Mouse (Mus musculus): ENCODE data around the gene Lrrc28. TPM values are rescaled to one million over a fixed set of nuclear protein-coding genes. Genes with fewer than 3 reads are reported as not detected.

The Lrrc28 gene
- polyA plus RNA-seq, 1 experiment from 2014 or later, result 13.2 TPM

DNA sequence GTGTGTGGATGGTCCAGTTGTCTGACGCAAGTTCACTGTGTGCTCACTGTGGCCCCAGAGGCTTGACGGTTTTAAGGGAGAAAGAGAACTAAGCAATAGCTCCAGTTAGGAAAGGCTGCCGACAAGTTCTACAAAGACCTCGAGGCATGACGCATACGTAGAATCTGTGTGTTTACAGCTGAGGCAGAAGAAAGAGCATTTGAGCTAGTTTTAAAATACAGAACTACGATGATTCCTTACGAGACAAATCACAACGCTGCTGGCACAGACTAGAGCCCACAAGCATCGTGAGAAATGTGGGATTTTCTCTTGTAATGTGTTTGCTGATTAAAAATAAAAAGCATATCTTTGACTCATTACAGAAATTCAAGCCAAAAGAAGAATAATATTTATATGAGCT lies 125.1 kb downstream of the Lrrc28 start:
- H3K4me2 ChIP-seq (replicated peaks; ENCODE audit: low read depth, low read length), result no peak overlapping the region
- no peak for ATAC-seq (ENCODE audit: insufficient number of reproducible peaks, insufficient read depth, low FRiP score, low read depth)
- H3K9ac ChIP-seq (replicated peaks; ENCODE audit: low read depth, low read length), result no peak overlapping the region
- peaks cover 2% of the 10 kb centered on the region; the same call in 1 of the 2 replicates for H3K4me1 ChIP-seq (ENCODE audit: control insufficient read depth, insufficient read depth, low read length)
- H3K27me3 ChIP-seq (ENCODE audit: control insufficient read depth, insufficient read depth, low read length), result no peaks in the 10 kb centered on the region
- H3K36me3 ChIP-seq (ENCODE audit: control insufficient read depth, insufficient read depth, low read length), result no peaks in the 10 kb centered on the region
- WGBS, result 81% methylated on average over 10 of the region's 10 CpGs
- no peak overlapping the region for H3K27ac ChIP-seq (ENCODE audit: low read length)
- H3K9me3 ChIP-seq (ENCODE audit: control insufficient read depth, low read depth, low read length), result no peaks in the 10 kb centered on the region
- no peak overlapping the region for H3K4me3 ChIP-seq (ENCODE audit: low read depth, low read length)

DNA sequence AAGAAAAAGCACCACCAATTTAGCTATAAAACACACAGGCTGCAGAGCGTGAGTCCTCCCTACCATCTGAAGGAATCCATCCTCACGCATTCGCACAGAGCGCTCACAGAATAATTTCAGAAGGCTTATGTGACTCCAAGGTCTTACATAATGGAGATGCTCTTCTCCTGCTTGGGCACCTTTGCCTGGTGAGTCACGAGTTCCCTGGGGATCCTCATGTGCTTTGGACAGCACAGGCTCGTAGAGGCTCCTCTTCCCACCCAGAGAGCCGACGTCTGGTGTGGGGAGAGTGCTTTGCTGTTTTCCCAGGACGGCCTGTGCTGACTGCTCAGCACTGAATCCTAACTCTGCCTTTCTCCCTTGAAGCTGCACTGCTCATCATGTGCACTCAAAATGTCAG lies 129.4 kb downstream of the Lrrc28 start:
- 87% methylated on average over 9 of the region's 9 CpGs for WGBS
- H3K4me3 ChIP-seq (ENCODE audit: low read depth, low read length), result no peak overlapping the region
- H3K36me3 ChIP-seq (ENCODE audit: control insufficient read depth, insufficient read depth, low read length), result no peaks in the 10 kb centered on the region
- no peaks in the 10 kb centered on the region for H3K9me3 ChIP-seq (ENCODE audit: control insufficient read depth, low read depth, low read length)
- no peaks in the 10 kb centered on the region for H3K27me3 ChIP-seq (ENCODE audit: control insufficient read depth, insufficient read depth, low read length)
- H3K4me2 ChIP-seq (replicated peaks; ENCODE audit: low read depth, low read length), result no peak overlapping the region
- H3K27ac ChIP-seq (ENCODE audit: low read length), result no peak overlapping the region
- ATAC-seq (ENCODE audit: insufficient number of reproducible peaks, insufficient read depth, low FRiP score, low read depth), result no peak
- H3K4me1 ChIP-seq (ENCODE audit: control insufficient read depth, insufficient read depth, low read length), result peaks cover 6% of the 10 kb centered on the region; the same call in 1 of the 2 replicates
- H3K9ac ChIP-seq (replicated peaks; ENCODE audit: low read depth, low read length), result no peak overlapping the region

DNA sequence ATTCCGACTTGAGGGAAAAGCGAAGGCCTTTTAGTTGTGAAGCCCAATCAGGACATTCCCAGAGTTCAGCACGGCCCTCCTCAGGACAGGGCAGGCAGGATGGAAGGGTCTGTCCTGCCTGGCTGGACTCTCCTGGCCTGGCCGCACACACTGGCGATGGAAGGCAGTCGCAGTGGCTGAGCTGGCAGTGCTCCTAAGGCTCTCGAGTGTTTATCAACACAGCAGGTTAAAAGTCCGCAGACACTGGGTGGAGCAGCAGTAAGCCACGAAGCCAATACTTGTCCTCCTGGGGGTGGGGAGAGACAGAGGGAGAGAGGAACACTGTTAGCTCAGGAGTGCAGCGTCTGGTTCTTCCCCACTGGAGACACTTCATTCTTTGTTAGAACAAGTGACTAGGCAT lies 130.2 kb downstream of the Lrrc28 start:
- H3K9ac ChIP-seq (replicated peaks; ENCODE audit: low read depth, low read length), result no peak overlapping the region
- ATAC-seq (ENCODE audit: insufficient number of reproducible peaks, insufficient read depth, low FRiP score, low read depth), result no peak

DNA sequence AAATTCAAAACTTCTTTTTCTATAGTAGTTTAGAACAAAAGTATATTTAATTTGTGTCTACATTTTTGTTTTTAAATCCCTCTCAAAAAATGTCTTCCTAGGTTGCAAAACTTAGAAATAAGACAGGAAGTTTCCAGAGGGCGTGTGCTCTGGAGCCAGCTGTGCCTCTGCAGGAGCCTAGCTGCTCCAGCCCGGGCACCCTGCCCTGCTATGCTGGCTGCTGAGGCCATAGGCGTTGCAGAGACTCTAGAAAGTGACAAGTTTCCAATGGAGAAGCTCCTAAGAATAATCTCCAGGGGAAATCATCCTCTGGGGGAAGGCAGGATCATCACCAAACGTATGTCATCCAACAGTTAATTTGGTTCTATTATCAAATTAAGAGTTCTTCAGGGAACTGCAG lies 130.7 kb downstream of the Lrrc28 start:
- WGBS, result 73% methylated on average over 4 of the region's 4 CpGs
- Histone ChIP-seq H3K36me3 (ENCODE audit: control insufficient read depth, insufficient read depth, low read length) (no peaks in the 10 kb centered on the region), H3K4me3 (ENCODE audit: low read depth, low read length) (no peak overlapping the region), H3K9me3 (ENCODE audit: control insufficient read depth, low read depth, low read length) (no peaks in the 10 kb centered on the region), H3K27me3 (ENCODE audit: control insufficient read depth, insufficient read depth, low read length) (no peaks in the 10 kb centered on the region), H3K9ac (replicated peaks; ENCODE audit: low read depth, low read length) (no peak overlapping the region), H3K27ac (ENCODE audit: low read length) (no peak overlapping the region), H3K4me2 (replicated peaks; ENCODE audit: low read depth, low read length) (no peak overlapping the region), H3K4me1 (ENCODE audit: control insufficient read depth, insufficient read depth, low read length) (peaks cover 6% of the 10 kb centered on the region; the same call in 1 of the 2 replicates)
- no peak for ATAC-seq (ENCODE audit: insufficient number of reproducible peaks, insufficient read depth, low FRiP score, low read depth)

More for the DNA sequence above, 130.2 kb downstream of the Lrrc28 start:
- peaks cover 6% of the 10 kb centered on the region; the same call in 1 of the 2 replicates for H3K4me1 ChIP-seq (ENCODE audit: control insufficient read depth, insufficient read depth, low read length)
- H3K27ac ChIP-seq (ENCODE audit: low read length), result no peak overlapping the region
- no peak overlapping the region for H3K4me3 ChIP-seq (ENCODE audit: low read depth, low read length)
- H3K4me2 ChIP-seq (replicated peaks; ENCODE audit: low read depth, low read length), result no peak overlapping the region
- H3K36me3 ChIP-seq (ENCODE audit: control insufficient read depth, insufficient read depth, low read length), result no peaks in the 10 kb centered on the region
- 39% methylated on average over 10 of the region's 10 CpGs for WGBS
- H3K9me3 ChIP-seq (ENCODE audit: control insufficient read depth, low read depth, low read length), result no peaks in the 10 kb centered on the region
- no peaks in the 10 kb centered on the region for H3K27me3 ChIP-seq (ENCODE audit: control insufficient read depth, insufficient read depth, low read length)

DNA sequence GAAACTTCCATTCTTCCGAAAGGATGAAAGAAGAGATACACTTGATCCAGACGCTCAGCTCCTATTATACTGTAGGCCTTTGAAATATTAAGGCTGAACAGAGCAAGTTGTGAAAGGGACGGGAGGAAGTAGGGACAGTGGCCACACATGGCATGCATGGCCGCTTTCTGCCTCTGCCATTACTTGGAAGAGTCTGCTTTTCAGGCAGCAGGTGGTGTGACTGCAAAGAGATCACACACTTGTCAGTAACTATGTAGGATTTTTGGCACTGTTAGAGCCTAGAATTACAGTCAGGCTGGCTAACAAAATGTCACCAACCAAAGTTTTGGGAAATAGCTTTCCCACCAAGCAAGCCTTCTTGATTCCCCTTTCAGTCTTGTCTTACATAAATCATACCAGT lies 131.4 kb downstream of the Lrrc28 start:
- no peaks in the 10 kb centered on the region for H3K27me3 ChIP-seq (ENCODE audit: control insufficient read depth, insufficient read depth, low read length)
- WGBS, result 80% methylated on average over 4 of the region's 4 CpGs
- ATAC-seq (ENCODE audit: insufficient number of reproducible peaks, insufficient read depth, low FRiP score, low read depth), result no peak
- H3K36me3 ChIP-seq (ENCODE audit: control insufficient read depth, insufficient read depth, low read length), result no peaks in the 10 kb centered on the region
- no peak overlapping the region for H3K4me2 ChIP-seq (replicated peaks; ENCODE audit: low read depth, low read length)
- H3K9me3 ChIP-seq (ENCODE audit: control insufficient read depth, low read depth, low read length), result no peaks in the 10 kb centered on the region
- no peak overlapping the region for H3K27ac ChIP-seq (ENCODE audit: low read length)
- no peak overlapping the region for H3K4me3 ChIP-seq (ENCODE audit: low read depth, low read length)
- H3K4me1 ChIP-seq (ENCODE audit: control insufficient read depth, insufficient read depth, low read length), result peaks cover 6% of the 10 kb centered on the region; the same call in 1 of the 2 replicates
- no peak overlapping the region for H3K9ac ChIP-seq (replicated peaks; ENCODE audit: low read depth, low read length)

DNA sequence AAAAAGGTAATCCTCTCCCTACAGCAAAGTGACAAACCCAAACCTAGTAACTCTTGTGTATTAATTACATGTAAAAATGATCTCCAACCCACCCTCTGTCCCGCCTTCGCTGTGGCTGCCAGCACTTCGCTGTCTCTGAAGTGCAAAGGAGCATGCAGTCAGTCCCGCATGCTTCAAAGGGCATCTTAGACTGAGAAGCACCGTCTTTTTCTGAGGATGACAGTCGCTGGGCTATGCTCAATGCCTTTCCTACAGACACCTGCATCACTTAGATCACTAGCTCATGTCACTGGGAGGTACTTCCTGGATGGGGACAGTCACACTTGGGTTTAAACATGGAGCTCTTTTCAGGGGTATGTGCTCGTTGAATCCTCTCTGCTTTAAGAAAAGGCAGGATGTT lies 133.5 kb downstream of the Lrrc28 start:
- H3K27me3 ChIP-seq (ENCODE audit: control insufficient read depth, insufficient read depth, low read length), result no peaks in the 10 kb centered on the region
- no peak overlapping the region for H3K9ac ChIP-seq (replicated peaks; ENCODE audit: low read depth, low read length)
- WGBS, result 86% methylated on average over 7 of the region's 7 CpGs
- H3K36me3 ChIP-seq (ENCODE audit: control insufficient read depth, insufficient read depth, low read length), result no peaks in the 10 kb centered on the region
- no peak overlapping the region for H3K4me2 ChIP-seq (replicated peaks; ENCODE audit: low read depth, low read length)
- no peak for ATAC-seq (ENCODE audit: insufficient number of reproducible peaks, insufficient read depth, low FRiP score, low read depth)
- no peaks in the 10 kb centered on the region for H3K9me3 ChIP-seq (ENCODE audit: control insufficient read depth, low read depth, low read length)
- H3K27ac ChIP-seq (ENCODE audit: low read length), result no peak overlapping the region
- no peak overlapping the region for H3K4me3 ChIP-seq (ENCODE audit: low read depth, low read length)
- peaks cover 6% of the 10 kb centered on the region; the same call in 1 of the 2 replicates for H3K4me1 ChIP-seq (ENCODE audit: control insufficient read depth, insufficient read depth, low read length)

DNA sequence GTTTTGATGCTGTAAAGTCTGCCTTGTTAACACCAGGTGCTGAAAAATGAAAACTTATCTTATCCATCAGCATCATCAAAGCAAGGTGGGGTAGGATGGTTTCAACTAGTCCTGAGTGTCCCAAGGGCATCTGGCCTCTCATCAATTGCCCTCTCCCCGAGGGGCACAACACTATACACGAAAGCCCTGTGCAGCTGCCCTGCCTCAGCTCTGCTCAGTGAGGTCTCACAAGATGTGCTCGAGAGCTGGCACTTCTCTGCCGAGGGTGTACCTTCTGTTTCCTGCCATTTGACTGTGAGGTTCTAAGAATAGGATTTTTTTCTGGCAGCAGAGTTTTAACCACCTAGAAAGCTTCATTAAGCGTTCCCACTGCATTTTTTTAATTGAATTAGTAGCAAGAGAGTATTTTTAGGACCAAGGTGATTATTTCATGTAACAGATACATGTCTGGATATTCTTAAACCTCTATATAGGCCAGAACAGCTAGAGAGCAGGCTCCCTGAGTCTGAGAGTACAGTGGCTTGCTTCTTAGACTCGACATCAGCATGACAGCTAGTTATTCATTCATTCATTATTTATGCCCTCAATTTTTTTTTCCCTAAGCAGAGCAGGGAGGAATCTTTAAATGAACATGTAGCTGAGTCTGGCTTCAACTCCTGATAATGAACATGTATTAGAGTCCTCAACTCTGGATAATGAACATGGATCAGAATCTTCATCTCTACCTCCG lies 141.6 kb downstream of the Lrrc28 start:
- 56% methylated on average over 7 of the region's 7 CpGs for WGBS
- Histone ChIP-seq H3K9ac (replicated peaks; ENCODE audit: low read depth, low read length) (no peak overlapping the region), H3K27ac (ENCODE audit: low read length) (no peak overlapping the region), H3K9me3 (ENCODE audit: control insufficient read depth, low read depth, low read length) (no peaks in the 10 kb centered on the region), H3K36me3 (ENCODE audit: control insufficient read depth, insufficient read depth, low read length) (no peaks in the 10 kb centered on the region), H3K4me2 (replicated peaks; ENCODE audit: low read depth, low read length) (no peak overlapping the region), H3K27me3 (ENCODE audit: control insufficient read depth, insufficient read depth, low read length) (no peaks in the 10 kb centered on the region), H3K4me3 (ENCODE audit: low read depth, low read length) (no peak overlapping the region), H3K4me1 (ENCODE audit: control insufficient read depth, insufficient read depth, low read length) (no peaks in the 10 kb centered on the region)
- ATAC-seq (ENCODE audit: insufficient number of reproducible peaks, insufficient read depth, low FRiP score, low read depth), result no peak

DNA sequence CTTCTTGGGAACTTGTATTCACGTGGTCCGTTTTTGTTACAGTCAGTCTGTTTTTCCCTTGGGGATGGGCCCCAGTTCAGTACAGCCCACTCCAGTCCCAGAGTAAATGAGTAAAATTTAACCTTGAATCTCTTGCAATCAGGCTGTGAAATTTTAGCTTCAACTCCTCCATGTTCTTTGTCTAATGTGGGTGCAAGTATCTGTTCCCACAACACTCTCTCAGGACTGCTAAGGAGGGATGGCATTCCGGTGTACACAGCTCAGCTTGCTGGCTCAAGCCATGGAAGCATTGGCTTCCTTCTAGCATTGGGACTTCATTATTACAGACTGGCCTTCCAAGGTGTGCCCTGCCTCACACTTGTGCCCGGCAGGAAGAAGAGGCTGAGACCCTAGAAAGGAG lies 142.4 kb downstream of the Lrrc28 start:
- no peak overlapping the region for H3K9ac ChIP-seq (replicated peaks; ENCODE audit: low read depth, low read length)
- no peak overlapping the region for H3K4me3 ChIP-seq (ENCODE audit: low read depth, low read length)
- H3K27me3 ChIP-seq (ENCODE audit: control insufficient read depth, insufficient read depth, low read length), result no peaks in the 10 kb centered on the region
- H3K27ac ChIP-seq (ENCODE audit: low read length), result no peak overlapping the region
- H3K9me3 ChIP-seq (ENCODE audit: control insufficient read depth, low read depth, low read length), result no peaks in the 10 kb centered on the region
- H3K4me2 ChIP-seq (replicated peaks; ENCODE audit: low read depth, low read length), result no peak overlapping the region
- ATAC-seq (ENCODE audit: insufficient number of reproducible peaks, insufficient read depth, low FRiP score, low read depth), result no peak
- no peaks in the 10 kb centered on the region for H3K36me3 ChIP-seq (ENCODE audit: control insufficient read depth, insufficient read depth, low read length)
- WGBS, result 62% methylated on average over 4 of the region's 4 CpGs
- H3K4me1 ChIP-seq (ENCODE audit: control insufficient read depth, insufficient read depth, low read length), result no peaks in the 10 kb centered on the region

DNA sequence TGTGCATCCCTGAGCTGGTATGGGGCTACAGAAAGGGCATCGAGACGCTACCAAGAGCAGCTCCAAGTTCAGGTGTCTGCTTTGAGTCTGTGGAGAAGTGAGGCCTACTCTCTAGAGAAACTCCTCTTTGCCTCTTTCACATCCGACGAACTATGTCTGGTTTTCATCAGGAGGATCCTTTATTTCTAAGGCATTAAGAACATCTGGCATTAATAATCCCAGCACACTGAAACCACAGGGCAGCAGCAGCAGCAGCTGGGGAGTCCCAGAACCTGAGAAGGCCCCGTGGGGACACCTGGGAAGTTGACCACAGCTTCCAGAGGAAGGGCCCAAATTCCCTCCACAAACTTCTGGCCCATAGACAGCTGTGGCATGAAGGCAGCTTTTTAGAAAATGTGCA lies 144.2 kb downstream of the Lrrc28 start:
- Histone ChIP-seq H3K4me3 (ENCODE audit: low read depth, low read length) (no peak overlapping the region), H3K27me3 (ENCODE audit: control insufficient read depth, insufficient read depth, low read length) (no peaks in the 10 kb centered on the region), H3K4me2 (replicated peaks; ENCODE audit: low read depth, low read length) (no peak overlapping the region), H3K4me1 (ENCODE audit: control insufficient read depth, insufficient read depth, low read length) (no peaks in the 10 kb centered on the region), H3K9ac (replicated peaks; ENCODE audit: low read depth, low read length) (no peak overlapping the region), H3K27ac (ENCODE audit: low read length) (no peak overlapping the region), H3K9me3 (ENCODE audit: control insufficient read depth, low read depth, low read length) (no peaks in the 10 kb centered on the region), H3K36me3 (ENCODE audit: control insufficient read depth, insufficient read depth, low read length) (no peaks in the 10 kb centered on the region)
- no peak for ATAC-seq (ENCODE audit: insufficient number of reproducible peaks, insufficient read depth, low FRiP score, low read depth)
- WGBS, result 50% methylated on average over 5 of the region's 5 CpGs
